Comparison of ENCODE assay signal across 8 mouse cellular contexts in the genomic region with DNA sequence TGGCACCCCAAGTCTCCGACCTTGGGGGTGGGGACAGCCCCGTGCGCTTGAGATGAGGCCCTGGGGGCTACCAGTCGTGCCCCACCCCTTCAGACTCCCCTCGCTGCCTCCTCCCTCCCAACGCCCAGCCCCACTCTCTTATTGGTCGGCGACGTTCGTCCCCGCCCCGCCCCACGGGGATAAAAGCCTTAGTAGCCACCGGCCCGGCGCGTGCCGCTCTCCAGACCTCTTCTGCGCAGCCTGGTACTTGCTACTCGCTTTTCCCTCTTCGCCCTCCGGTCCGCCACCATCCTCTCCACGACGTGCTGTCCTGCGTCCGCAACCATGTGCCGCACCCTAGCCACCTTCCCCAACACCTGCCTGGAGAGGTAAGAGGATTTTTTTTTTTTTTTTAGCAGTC. TPM values are rescaled to one million over a fixed set of nuclear protein-coding genes. Genes with fewer than 3 reads are reported as not detected.
DNase-seq lines count a peak whose midpoint lies in the region; ATAC-seq and TF ChIP-seq lines count a peak whose summit lies in the region.

A gene (plus strand): TSS at position 205 of the 400 bp plus-strand sequence.

- peaks cover 17% of the 10 kb centered on the region; the same call in 1 of the 2 replicates for H3K4me1 ChIP-seq in hindbrain, postnatal 0 days (ENCODE audit: insufficient read depth, low read length)

- H3K9ac ChIP-seq in hindbrain, postnatal 0 days (replicated peaks; ENCODE audit: low read length) = peak within 1 kb of the TSS; percentile 33

- intact Hi-C loops in gastrocnemius, postnatal 14 days (cut with DNase I; ENCODE audit: low total_unique reads) = no loop called here
- intact Hi-C loops in left cerebral cortex, postnatal 36 days (cut with DNase I) = loop anchor here (5.0 kb wide), 1 partner anchor 73 kb away; no protein-coding TSS in a partner anchor

- H3K27me3 ChIP-seq in hindbrain, postnatal 0 days (ENCODE audit: insufficient read depth, low read length) = no peaks in the 10 kb centered on the region

- H3K9me3 ChIP-seq in hindbrain, postnatal 0 days (ENCODE audit: low read length) = no peaks in the 10 kb centered on the region

- WGBS in hindbrain, postnatal 0 days = 2% methylated on average over 28 of the region's 28 CpGs

- H3K36me3 ChIP-seq in hindbrain, postnatal 0 days (ENCODE audit: insufficient read depth, low read length) = no peaks in the 10 kb centered on the region

- peak within 1 kb of the TSS; percentile 69 for H3K4me2 ChIP-seq in hindbrain, postnatal 0 days (ENCODE audit: low read depth, low read length)

- peak; percentile 70; the same call in 1 of the 2 replicates for ATAC-seq in hindbrain, postnatal 0 days
- peak; percentile 73 for ATAC-seq in megakaryocyte-erythroid progenitor cell, adult 5-6 weeks (replicated peaks; ENCODE audit: low FRiP score, low TSS enrichment, poor library complexity, severe bottlenecking)
- no peak for ATAC-seq in erythroid progenitor cell, adult 5-6 weeks (replicated peaks; ENCODE audit: low FRiP score, poor library complexity, severe bottlenecking)

- no peak within 1 kb of the TSS for H3K27ac ChIP-seq in hindbrain, postnatal 0 days

- no peak for TF ChIP-seq CTCF in hindbrain, postnatal 0 days (IDR thresholded peaks at IDR 0.05; ENCODE audit: low read depth)

- peak within 1 kb of the TSS; percentile 42 for H3K4me3 ChIP-seq in hindbrain, postnatal 0 days (ENCODE audit: low read length)

- DNase-seq in ZHBTc4 (ENCODE audit: low read depth, low spot score) = peak; percentile 89
- peak; percentile 87 to 91 for DNase-seq in cerebellum, postnatal 25 days
- DNase-seq in gastrocnemius, postnatal 14 days = peak; percentile 88
- DNase-seq in hindbrain, postnatal 0 days (ENCODE audit: low spot score) = peak; percentile 87
- DNase-seq in left cerebral cortex, postnatal 36 days (ENCODE audit: low spot score in 2 of 2) = peak; percentile 58 to 61
- DNase-seq in right cerebral cortex, postnatal 36 days (ENCODE audit: low spot score in 2 of 2) = peak; percentile 37 to 52

RNA-seq across cellular contexts. Expression of the gene that starts here (rescaled TPM):
- 1 to 10 TPM; 3.1 to 4.1 TPM for total RNA-seq in gastrocnemius, postnatal 14 days (2021)
- total RNA-seq in hindbrain, postnatal 0 days (2014; rRNA removed) = 3.8 and 4.3 TPM in 2 replicates
- polyA plus RNA-seq in hindbrain, postnatal 0 days (2015; fragmentation: Nextera tagmentation; extraction: Ambion mirVana) = 5.7 and 6.7 TPM in 2 replicates
- 1 to 10 TPM; 8.4 to 9.5 TPM for total RNA-seq in left cerebral cortex, postnatal 36 days (2021)
- total RNA-seq in megakaryocyte-erythroid progenitor cell, adult 5-6 weeks (2014; fragmentation: Nextera tagmentation) = not detected in 2 replicates
- 0.14 TPM in 1 of 2 replicates, not detected in the other for total RNA-seq in megakaryocyte-erythroid progenitor cell, adult 5-6 weeks (2017)
- total RNA-seq in erythroid progenitor cell, adult 5-6 weeks (2015; ENCODE audit: low replicate concordance) = not detected in 2 replicates
- not detected in 2 replicates for total RNA-seq in erythroid progenitor cell, adult 5-6 weeks (2017; ENCODE audit: low replicate concordance)

Comparison
In these comparisons a context has a peak if more than half of its experiments do, and no peak if none do; other contexts are left out.
1. Peak in ATAC-seq in megakaryocyte-erythroid progenitor cell, adult 5-6 weeks; RNA of the gene not detected or under 1 TPM.